Mouse (Mus musculus): ENCODE results near the gene Slc35b4. TPM values are rescaled to one million over a fixed set of nuclear protein-coding genes. Genes with fewer than 3 reads are reported as not detected.

Gene Slc35b4
- total RNA-seq, 4 experiments from 2014 or later, result 65.9 to 75.7 (median 71.9) TPM

DNA sequence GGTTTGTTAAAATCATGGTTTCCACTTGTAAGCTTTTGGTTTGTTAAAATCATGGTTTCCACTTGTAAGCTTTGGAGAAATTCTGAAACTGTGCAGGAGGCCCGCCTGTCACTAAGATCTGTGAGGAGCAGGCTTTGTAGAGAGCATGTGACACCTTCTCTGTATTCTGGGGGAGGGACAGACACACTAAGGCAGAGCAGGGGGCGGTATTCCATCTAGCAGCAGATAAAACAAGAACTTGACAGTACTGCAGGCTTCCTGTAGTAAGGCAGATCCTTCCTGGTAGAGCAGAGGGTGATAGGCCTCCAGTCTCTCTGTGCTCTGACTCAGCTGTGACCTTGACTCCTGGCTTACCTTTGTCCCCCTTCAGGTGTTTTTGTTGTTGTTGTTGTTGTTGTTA lies 47.6 kb downstream of the Slc35b4 start:
- no peak for DNase-seq (ENCODE audit: low spot score in 2 of 2)

DNA sequence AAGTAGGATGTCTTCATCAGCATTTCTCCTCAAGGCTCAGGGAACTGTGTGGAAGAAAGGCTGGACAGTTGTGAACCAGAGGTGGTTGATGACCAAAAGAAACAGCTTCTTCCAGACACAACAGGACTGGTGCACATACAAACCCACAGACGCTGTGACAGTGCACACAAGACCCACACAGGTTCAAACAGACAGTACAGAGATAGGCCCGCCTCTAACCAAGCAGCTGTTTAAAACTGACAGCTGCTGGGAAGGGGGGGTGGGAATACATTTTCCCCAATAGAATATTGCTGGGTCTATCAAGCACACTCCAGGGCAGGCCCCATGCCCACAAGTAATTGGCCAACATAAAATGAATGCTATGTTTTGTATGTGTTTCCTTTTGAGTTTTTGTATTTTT lies 52.5 kb downstream of the Slc35b4 start:
- DNase-seq (ENCODE audit: low spot score in 2 of 2), result no peak

DNA sequence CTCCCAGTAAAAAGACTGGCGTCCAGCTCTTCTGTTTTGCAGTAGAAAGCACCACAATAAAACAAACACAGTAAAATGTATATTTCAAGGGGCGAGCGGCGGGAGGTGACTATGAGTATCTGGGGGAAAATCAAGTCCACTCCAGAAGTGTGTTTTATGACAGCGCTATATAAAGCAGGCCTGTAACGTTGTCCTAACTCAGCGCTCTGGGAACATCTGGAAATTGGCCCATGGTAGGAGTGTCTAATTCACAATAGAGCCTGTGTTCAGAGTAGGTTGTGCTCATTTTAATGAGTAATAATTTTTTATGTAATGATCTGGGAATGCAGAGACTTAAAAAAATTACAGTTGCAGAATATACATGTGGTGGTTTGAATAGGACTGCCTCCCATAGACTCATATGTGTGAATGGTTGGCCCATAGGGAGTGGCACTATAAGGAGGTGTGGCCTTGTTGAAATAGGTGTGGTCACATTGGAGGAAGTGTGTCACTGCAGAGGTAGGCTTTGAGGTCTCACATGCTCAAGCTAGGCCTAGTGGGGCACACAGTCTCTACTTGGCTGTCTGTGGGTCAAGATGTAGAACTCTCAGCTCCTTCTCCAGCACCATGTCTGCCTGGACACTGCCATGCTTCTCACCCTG lies 60.0 kb downstream of the Slc35b4 start:
- DNase-seq (ENCODE audit: low spot score in 2 of 2), result no peak

DNA sequence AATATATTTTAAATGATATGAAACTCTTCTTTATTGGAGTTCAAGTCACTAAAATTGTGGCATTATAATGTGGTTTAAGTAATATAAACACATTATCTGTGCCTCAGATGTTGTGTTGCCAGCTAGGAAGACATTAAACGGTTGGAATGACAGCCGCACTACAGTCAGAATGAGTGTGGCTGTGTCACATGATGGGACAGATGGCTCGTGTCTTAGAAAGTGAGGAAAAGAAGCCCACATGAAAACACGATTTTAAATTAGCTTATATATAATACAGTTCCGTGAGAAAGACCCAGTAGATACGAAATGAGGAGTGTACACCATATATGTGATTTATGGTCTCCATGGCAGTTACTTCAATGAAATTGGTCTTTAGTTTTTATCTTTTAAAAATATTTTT lies 65.5 kb downstream of the Slc35b4 start:
- no peak for DNase-seq (ENCODE audit: low spot score in 2 of 2)

DNA sequence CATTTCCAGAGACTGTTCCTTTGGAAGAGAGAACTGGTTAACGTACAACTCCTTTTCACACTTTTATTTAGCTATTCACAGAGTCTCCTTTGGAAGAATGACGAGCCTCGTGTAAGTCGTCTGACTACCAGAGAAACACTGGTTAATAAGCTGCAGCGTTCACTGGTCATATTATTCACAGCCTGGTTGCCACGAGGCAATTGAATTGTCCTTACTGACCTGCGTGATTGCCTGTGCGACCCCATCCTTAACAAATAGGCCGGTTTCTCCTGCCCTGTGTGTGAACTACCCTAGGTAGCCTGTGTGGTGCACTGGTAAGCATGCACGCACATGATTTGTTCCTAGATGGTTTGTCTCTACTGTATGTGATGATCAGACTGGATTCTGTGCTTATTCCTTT lies 66.3 kb downstream of the Slc35b4 start:
- no peak for DNase-seq (ENCODE audit: low spot score in 2 of 2)

Other genes starting within 250 kb of the Slc35b4 start
- gene Lrguk, start 147.7 kb downstream of the Slc35b4 start, total RNA-seq (2022), result 1 to 10 TPM; 2.4 to 3.3 (median 2.8) TPM
- 10 to 100 TPM; 42.7 to 55.3 (median 49.4) TPM for gene Akr1b3, start 140.4 kb upstream of the Slc35b4 start, total RNA-seq (2022)
- gene Akr1b8, start 177.0 kb upstream of the Slc35b4 start, total RNA-seq (2022), result 1 to 10 TPM in 1 of 4 experiments, under 1 TPM in 2, not detected in 1; 0.89 to 1.2 (median 0.89) TPM
- 10 to 100 TPM; 22.6 to 27.2 (median 23.6) TPM for gene Akr1b10, start 207.1 kb upstream of the Slc35b4 start, total RNA-seq (2022)
- gene Akr1b7, start 235.2 kb upstream of the Slc35b4 start, total RNA-seq (2022), result 1 to 10 TPM in 1 of 4 experiments, under 1 TPM in 1, not detected in 2; 0.39 to 1.0 TPM